Mouse (Mus musculus) left cerebral cortex, postnatal 25 days (tissue): ENCODE results near the gene Adgrf5. TPM values are rescaled to one million over a fixed set of nuclear protein-coding genes. Genes with fewer than 3 reads are reported as not detected.
"Not testable (repeated sequence)": the region's sequence is repeated elsewhere in the genome, so short reads cannot be mapped to it uniquely, and the experiment has no call there.

Experiments
- DNase-seq, 2 experiments: peaks; one replicate each; pipeline ENCODE4 v3.0.0; 2022; ENCODE audit warnings: low spot score in 2 of 2, mixed read lengths in 1 of 2
- intact Hi-C: fragments of 180-260 bp; cut with DNase I; formaldehyde crosslinking; loops from one replicate; pipeline ENCODE4 v1.15.1; 2025
- total RNA-seq, 2 experiments: library from RNA; stranded (reverse); gene quantifications; 2 replicates each; pipeline ENCODE4 v1.2.3; 2021

Gene Adgrf5
- total RNA-seq, 2 experiments from 2014 or later, result 26.9 to 33.5 TPM

- intact Hi-C loops, result no loop called here
- DNase-seq, result peak in 1 of 2 experiments; percentile 1
These were observed 74.2 kb downstream of the Adgrf5 start for GRCm38 (mm10) chr17:43434485-43434884.

GRCm38 (mm10) chr17:43451216-43451615 lies 91.0 kb downstream of the Adgrf5 start:
- intact Hi-C loops, result no loop called here
- DNase-seq, result no peak

DNA sequence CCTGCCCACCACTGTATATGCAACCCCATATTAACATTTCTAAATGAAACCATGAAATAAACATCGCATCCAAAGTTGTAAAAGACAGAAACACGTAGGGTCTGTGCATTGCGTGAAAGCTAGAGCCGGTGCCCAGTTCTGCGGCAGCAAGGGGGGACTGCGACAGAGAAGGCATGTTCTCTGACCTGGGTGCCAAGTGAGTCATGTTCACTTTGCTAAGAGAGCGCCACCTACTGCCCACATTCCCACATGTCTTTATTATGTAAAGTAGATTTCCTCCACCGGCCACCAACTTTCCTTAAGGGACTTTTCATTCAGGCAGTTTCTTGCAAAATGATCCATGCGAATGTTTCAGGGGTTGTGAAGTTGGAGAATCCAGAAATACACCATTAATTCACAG lies 98.3 kb downstream of the Adgrf5 start:
- intact Hi-C loops, result no loop called here
- DNase-seq, result peak; percentile 73 to 78

DNA sequence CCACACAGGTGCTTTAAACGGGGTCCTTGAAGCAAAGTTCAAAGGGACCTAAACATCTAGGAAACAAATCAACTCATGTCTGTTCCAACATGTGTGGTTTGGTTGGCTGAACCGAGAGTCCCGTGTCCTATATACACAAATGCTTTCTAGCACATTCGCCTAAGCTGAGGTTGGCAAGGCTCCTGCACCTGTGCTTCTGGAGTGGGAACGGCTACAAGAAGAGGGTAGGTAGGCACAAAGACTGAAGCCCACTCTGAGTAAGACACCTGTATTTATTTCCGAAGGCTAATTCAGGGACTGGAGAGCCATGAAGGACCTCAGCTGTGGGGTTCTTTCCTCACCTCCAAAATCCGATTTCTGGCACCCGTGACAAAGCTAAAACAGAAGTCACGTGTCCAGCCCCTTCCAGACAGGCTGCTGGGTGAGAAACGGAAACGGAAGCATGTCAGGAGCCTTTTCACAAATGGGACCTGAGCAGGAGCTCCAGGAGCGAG lies 99.5 kb downstream of the Adgrf5 start:
- DNase-seq, result no peak
- intact Hi-C loops, result loop anchor here (1.0 to 2.0 kb wide), 3 partner anchors 133 to 443 kb away; partner anchors contain the start of gene Tnfrsf21

- DNase-seq, result peak; percentile 53 to 65
- intact Hi-C loops, result loop anchor here (1.0 to 2.0 kb wide), 3 partner anchors 134 to 444 kb away; partner anchors contain the start of gene Tnfrsf21
These were observed 100.3 kb downstream of the Adgrf5 start for GRCm38 (mm10) chr17:43460245-43461181.

GRCm38 (mm10) chr17:43470039-43470438 lies 109.8 kb downstream of the Adgrf5 start:
- DNase-seq, result no peak
- intact Hi-C loops, result no loop called here

GRCm38 (mm10) chr17:43472558-43472957 lies 112.3 kb downstream of the Adgrf5 start:
- no peak for DNase-seq
- intact Hi-C loops, result no loop called here

GRCm38 (mm10) chr17:43474775-43475174 lies 114.5 kb downstream of the Adgrf5 start:
- DNase-seq, result no peak
- intact Hi-C loops, result no loop called here

- intact Hi-C loops, result no loop called here
- DNase-seq, result no peak
These were observed 117.4 kb downstream of the Adgrf5 start for GRCm38 (mm10) chr17:43477621-43478020.

- intact Hi-C loops, result no loop called here
- DNase-seq, result no peak
These were observed 125.7 kb downstream of the Adgrf5 start for GRCm38 (mm10) chr17:43485982-43486381.

DNA sequence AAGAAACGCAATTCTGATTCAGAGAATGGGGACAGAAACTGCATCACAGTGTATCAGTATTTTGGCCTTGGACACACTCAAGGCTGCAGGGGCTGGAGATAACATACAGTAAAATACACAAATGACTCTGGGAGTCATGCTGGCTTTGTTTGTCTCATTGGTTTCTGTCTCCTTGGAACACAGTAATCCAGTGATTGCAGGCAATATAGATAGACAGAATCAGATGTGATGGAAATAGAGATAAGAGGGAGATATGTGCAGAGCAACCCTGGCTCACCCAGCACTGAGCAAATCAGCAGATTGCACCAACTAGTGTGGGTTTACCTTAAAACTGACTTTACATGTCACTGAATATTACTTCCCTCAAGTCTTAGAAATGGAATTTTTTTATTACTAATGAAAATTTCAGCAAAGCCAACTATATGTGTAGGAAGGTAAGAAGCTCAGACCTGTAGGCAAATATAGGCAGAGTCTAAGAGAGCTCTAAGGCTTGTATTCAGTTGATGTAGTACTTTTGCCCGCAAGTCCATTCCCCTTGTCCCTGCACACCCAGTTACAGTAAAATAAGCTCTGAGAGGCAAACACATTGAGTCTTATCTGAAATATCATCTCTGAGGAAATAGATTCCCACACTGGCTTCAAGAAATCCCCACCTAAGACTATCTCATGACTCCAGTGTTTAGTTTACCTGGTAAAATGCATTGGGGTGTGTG lies 128.3 kb downstream of the Adgrf5 start:
- intact Hi-C loops, result no loop called here
- no peak for DNase-seq

DNA sequence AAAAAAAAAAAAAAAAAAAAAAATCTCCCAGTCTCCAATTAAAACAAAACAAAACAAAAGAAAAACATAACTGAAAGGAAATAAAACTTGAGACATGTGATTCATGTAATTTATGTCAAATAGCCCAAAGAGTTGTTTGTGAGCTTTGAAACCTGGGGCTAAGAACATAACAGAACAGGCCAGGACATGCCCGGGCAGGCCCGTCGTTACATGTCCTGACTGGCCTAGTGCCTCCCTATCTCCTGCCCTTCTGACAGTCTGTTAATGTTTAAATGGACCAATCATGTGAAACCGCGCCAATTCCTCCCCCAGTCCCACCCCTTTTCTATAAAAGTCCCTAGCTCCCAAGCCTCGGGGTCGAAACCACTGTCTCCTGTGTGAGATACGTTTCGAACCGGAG lies 130.1 kb downstream of the Adgrf5 start:
- DNase-seq, intact Hi-C loops: not testable (repeated sequence)

DNA sequence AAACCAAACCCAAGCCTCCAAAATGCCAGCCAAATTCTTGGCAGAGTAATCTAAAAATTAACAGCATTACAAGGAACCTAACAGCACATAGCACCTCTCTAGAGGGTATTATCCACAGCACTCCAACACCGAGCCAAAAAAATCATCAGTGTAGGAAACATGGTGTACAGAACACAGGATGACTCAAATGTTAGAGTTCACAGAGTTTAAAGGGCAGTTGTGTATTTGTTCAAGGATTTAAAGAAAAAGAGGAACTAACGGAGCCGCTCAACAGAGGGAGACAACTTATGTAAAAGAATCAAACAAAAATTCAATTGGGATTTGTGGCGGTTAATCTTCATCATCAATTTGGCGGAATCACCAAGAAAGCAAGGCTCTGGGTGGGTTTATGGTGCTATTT lies 135.3 kb downstream of the Adgrf5 start:
- DNase-seq, result no peak

GRCm38 (mm10) chr17:43497521-43497920 lies 137.3 kb downstream of the Adgrf5 start:
- intact Hi-C loops, result no loop called here
- DNase-seq, result no peak

More for the DNA sequence above, 135.3 kb downstream of the Adgrf5 start:
- intact Hi-C loops, result no loop called here

DNA sequence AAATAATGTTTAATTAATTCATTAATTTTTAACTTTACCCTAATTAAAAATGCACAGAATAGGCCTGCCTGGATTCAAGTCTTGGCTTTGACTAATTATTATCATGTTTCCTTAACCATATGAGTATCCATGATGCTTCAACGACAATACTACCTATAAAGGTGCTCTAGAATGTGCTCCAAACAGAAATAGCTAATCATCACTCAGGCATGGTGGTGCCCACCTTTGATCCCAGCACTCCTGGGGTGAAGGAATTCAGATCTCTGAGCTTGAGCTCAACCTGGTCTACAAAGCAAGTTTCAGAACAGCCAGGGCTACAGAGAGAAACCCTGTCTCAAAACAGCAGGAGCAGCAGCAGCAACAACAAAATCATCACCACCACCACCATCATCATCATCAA lies 140.3 kb downstream of the Adgrf5 start:
- DNase-seq, result no peak
- intact Hi-C loops, result no loop called here

DNA sequence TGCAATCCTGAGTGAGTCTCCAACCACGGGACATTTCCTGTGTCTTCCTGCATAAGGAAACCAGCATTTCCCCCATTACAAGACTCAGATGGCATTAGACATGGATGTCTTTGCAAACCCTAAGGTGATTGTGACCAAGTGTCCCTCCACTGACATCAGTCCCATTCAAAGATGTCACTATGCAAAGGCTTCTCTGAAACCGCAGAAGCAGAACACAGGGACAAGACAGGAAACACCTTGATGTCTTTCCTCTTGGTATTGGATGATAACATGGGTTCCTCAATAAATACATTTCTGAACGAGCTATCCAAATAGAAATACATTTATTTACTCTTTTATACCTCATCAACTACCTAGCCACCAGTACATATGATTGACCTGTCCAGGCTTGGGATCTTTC lies 141.0 kb downstream of the Adgrf5 start:
- intact Hi-C loops, result no loop called here
- DNase-seq, result no peak

DNA sequence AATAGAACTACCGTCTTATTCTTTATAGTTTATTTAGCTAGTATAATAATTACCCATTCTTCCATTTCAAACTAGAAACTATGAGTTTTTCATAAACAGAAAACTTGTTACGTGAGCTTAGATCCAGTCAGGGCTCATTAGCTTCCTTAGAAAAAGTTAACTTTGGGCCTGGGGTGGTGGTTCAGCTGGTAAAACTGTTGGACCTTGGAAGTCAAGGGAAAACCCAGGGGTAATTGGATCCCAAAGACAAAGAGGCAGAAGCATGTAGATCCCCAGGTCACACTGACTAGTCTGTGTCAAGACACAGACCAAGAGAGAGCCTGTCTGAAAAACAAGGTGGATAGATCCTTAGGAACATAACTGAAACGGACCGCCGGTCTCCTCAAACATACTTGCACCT lies 141.4 kb downstream of the Adgrf5 start:
- no peak for DNase-seq
- intact Hi-C loops, result no loop called here

- no peak for DNase-seq
- intact Hi-C loops, result no loop called here
These were observed 142.3 kb downstream of the Adgrf5 start, which contains the start of gene Mep1a for GRCm38 (mm10) chr17:43502592-43502991. Gene Mep1a (minus strand): TSS chr17:43502812.

DNA sequence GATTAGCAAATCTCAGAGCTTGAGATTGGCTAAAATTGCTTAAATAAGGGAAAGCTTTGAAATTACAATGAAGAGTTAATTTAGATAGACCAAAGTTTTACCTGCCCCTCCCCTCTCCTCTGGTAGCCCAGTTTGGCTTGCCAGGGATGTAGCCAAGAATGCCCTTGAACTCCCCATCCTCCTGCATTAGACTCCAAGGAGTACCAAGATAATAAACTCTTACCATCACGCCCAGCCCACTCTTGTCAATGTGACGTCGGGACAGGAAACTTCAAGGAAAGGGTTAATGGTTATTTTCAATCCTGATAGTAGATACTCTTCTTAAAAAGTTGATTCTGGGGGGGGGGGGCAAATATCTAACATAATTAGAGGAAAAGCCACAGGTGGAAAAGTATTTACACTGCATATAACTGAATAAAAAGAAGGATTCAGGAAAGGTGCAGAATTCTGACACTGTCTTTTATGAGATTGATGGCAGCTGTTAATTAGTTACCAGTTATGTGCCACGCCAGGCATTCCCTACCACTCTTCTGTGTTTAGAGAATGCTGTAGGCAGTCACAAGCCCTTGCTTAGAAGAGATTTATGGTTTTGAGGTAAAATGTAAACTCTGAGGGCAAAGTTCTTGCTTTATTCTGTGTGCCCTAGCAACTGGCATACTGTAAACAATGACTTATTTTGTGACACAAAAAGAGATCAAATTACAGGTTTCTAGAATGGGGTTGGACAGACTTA lies 143.8 kb downstream of the Adgrf5 start:
- DNase-seq, result no peak
- intact Hi-C loops, result no loop called here

DNA sequence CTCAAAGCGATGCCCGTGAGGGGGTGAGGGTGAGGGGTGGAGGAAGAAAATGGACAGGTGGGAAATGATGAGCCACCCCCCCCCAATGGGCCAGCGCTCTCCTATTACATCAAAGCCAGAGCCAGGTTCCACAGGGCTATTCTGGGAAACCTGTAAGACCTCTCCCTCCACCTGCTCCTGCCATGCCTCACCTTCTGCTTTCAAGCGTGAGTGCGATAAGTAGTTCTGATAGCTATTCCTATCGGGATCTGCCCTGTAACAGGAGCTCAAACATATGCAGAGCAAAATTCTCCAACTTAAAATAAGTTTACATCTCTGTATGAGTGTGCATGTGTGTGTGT lies 144.3 kb downstream of the Adgrf5 start:
- no peak for DNase-seq
- intact Hi-C loops, result no loop called here
